Mouse (Mus musculus) heart, postnatal 36 days (tissue): ENCODE measurements around the gene Rad51b. TPM values are rescaled to one million over a fixed set of nuclear protein-coding genes. Genes with fewer than 3 reads are reported as not detected.

ENCODE experiments used
- DNase-seq, 2 experiments: peaks; one replicate each; pipeline ENCODE4 v3.0.0; 2021 to 2022
- intact Hi-C: fragments of 180-260 bp; cut with DNase I; formaldehyde crosslinking; loops from one replicate; pipeline ENCODE4 v1.15.1; 2025
- total RNA-seq, 2 experiments: library from RNA; stranded (reverse); gene quantifications; 2 replicates each; pipeline ENCODE4 v1.2.3; 2021

Rad51b gene
- total RNA-seq, 2 experiments from 2014 or later = 0.53 to 0.60 TPM

DNA sequence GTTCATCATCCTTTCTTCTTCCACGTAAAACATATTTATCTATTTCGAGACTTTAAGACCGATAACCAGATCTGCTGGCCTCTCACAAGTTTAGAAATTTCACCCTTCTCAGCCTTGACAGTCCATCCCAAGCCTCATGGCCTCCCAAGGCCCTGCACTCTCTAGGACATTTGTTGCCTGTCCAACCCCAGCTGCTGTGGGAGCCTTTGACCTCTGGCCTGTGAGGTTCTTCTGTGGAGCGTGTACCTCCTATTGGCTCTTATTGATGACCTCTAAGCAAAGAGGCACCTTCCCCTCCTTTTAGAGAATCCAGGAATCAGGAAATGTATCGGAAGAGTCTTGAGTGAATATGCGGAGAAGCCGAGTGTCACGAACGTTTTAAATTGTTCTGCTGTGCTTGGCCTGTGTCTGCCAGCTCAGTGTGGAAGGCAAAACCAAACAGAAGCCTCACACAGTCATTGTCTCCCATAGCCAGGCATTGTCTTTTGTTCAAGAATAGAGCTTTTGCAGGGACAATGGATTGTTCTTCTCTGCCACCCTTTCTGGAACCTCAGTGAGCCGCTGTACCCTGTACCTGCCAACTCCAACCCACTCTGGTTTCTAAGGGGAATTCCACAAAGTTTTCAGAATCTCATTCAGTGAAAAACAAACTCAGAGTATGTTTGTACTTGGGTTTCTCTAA is 215.3 kb downstream of the Rad51b start:
- no peak for DNase-seq

DNA sequence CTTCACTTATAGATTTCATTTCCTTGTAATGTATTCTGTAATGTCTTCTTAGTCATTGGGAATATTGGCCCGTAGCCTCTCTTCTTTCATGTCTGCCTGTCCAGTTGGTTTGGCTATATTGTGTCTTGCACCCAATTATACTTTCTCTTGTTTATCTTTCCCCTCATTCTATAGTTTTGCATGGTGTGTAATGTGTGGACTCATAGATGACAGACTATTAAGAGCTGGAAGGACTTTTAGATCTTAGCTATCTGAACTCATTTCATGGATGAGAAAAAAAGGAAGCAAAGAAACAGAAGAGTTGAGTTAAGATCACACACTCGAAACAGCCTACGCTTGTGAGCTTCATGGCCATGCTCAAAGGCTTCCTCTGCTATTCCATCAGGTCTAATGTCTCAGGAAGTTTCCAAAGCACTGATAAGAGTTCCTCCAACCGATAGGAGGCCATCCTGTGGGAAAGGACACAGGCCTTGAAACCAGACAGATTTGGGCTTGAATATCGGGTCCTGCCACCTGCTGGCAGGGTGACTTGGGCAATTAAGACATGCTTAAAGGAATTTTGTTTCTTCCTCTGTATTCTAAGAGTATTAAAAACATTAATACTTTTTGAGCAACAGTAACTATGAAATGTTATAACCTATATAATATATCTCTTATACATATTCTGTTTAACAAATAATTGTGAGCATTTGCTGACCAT is 216.1 kb downstream of the Rad51b start:
- intact Hi-C loops = no loop called here

More for the DNA sequence above, 215.3 kb downstream of the Rad51b start:
- intact Hi-C loops = no loop called here

DNA sequence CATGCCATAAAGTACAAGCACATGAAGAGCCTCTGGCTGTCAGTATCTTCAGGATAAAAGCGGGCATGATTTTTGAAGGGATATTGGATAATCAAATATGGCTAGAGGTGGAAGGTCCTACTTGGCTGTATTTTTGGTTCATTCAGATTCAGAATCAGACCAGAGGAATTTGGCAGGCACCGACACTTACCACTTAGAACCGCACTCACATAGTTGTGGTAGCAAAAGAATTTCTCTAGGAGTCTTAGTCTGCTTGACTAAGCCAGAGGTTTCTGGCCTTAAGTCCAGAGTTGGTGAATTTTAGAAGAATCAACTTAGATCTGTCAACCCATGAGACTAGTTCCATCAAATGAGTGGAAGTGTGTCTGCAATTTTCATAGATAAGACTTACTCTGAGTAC is 217.6 kb downstream of the Rad51b start:
- no peak for DNase-seq
- intact Hi-C loops = no loop called here

More for the DNA sequence above, 216.1 kb downstream of the Rad51b start:
- DNase-seq = no peak

DNA sequence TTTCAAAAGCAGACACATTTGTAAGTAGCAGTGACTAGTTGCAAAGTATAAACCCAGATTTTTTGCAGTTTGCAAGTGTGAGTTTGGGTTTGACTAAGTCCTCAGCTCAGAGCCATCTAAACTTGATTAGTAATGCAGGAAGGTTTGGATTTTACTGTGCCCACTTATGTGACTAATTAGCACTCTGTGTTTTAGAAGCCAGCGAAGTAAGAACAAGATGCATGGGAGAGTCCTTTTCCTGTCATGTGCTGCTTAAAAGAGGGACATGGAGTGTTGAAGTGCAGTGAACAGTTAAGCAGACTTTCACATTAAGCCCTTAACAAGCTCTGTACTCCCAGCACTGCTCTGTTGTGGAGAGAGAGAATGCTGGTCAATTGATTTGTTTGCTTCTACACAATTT is 225.3 kb downstream of the Rad51b start:
- intact Hi-C loops = loop anchor here (5.0 kb wide), 1 partner anchor 610 kb away; no protein-coding TSS in a partner anchor
- DNase-seq = no peak

DNA sequence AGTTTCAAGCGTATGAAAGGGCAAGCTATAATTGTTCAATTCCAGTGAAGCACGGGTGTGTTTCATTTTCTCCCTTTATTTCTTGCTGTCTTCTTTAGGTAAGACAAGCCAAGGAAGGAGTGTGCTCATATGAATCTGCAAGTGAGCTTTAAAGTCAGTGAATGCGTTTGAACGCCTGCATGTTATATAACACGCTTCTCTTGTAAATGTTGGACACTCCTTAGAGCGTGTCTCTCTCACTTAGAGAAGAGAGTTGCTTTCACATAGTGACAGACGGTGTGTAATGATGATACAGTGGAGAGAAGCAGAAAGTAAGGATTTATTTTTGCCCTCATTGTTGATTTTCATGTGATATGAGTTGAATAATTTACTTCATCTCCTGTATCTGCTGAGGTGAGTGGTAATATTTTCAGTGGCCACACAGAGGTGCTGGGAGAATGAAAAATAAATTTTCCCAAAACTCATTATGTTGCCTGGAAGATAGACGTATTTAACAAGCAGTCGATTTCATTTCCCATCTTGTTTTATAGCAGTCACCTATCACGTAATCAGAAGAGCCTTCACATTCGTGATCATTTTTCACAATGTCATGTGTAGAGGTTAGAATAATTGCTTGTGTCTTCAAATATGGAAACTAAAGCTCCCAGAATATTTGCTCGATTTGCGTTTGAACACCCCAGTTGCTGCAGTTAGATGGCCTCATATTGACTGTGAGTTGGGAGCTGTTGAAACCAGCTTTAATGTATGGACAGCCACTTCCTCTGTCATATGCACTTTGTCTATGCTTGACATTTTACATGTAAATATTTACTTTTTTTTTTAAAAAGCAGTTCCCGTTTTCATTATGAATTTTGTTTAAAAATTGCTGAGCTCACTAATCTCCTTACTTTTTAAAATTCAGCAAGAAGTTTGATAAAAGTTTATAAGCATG is 228.1 kb downstream of the Rad51b start:
- intact Hi-C loops = loop anchor here (2.0 to 5.0 kb wide), 2 partner anchors 607 to 616 kb away; no protein-coding TSS in a partner anchor
- no peak for DNase-seq

DNA sequence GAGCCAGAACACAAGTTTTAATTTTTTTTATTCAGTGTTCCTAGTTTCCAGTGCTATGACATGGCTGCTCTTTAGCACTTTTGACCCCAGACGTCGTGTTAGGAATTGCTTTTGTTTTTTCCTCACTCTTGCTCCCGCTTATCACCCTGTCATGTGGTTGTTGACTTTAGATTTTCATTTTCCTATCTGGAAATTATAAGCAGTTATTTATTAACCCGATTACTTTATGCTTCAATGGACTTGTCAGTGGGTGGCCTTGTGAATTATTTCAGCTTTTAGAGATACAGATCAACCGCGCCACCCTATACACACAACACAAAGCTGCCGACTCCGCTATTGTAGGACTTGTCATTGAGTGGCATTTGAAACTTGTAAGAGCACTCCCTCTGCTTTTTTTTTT is 228.8 kb downstream of the Rad51b start:
- intact Hi-C loops = loop anchor here (2.0 kb wide), 1 partner anchor 615 kb away; no protein-coding TSS in a partner anchor

GRCm38 (mm10) chr12:79527222-79527621 is 230.1 kb downstream of the Rad51b start:
- no peak for DNase-seq
- intact Hi-C loops = no loop called here

More for the DNA sequence above, 228.8 kb downstream of the Rad51b start:
- no peak for DNase-seq

DNA sequence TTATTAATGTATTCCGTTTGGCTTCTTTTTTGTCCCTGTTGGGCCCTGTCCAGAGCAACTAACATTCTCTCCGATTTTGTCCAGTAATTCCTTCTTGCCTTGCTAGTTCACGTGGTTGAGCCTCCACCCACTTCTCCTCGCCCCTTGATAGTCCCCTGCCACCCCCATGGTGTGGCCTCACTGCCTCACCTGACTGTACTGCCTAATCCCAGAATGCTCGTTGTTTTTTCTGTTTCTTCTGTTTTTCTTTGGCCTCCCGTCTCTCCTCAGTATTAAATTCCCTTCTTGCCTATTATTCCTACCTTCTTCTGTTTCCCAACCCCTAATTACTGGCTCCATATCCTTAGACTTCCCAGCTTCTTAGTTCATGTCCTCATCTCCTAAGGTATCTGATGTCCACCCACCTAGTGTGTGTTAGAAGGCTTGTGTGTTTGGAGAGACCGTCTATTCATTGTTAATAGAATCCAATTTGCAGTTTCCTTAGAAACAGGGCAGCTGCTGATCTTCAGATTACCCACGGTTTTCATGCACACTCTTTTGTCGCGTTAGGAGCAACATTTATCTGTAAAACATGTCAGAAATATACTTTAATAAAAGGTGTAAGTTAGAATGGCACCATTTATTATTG is 233.3 kb downstream of the Rad51b start:
- intact Hi-C loops = loop anchor here (5.0 kb wide), 1 partner anchor 67 kb away; no protein-coding TSS in a partner anchor
- DNase-seq = no peak

DNA sequence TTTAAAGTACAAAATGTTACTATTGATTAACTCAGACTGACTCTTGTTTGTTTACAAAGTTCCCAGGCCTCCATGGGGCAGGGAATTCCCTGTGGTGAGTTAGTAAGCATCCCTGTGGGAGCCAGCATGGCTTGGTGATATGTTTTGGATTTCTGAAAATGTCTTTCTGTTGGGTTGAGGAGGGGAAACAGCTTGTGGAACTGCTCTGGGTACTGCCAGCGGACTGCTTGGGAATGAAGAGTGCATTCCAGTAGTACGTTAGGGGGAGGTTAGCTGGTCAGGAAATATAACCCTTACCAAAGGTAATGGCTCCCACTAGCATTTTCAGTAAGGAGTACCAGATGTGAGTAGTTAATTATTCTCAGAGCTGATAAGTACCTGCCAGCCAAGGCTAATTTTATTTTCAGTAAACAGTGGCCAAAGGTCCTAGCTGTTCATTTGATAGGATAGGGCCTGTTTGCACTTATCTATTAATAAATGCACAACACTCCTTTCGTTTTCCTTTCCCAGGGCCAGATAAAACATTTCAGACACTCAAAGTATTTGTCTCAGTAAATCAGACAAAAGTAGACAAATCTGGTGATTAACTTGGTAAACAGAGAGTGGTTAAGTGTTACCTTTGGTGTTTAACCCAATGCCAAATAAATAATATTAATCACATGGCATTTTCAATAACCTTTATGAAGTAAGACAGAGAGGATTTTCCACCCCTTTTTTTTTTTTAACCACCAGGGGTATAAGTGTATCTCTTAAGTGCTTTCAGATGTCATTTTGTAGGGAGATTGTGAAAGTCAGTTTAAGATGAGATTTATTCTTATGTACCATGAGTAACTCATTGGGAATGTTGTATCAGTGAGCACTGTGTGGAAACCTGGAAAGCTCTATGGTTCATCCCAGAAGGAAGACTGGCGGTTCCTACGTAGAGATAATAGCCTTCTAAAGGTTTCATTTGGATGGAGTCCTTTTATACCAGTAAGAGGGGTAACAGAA is 235.0 kb downstream of the Rad51b start:
- DNase-seq = peak in 1 of 2 experiments; percentile 27
- intact Hi-C loops = loop anchor here (5.0 kb wide), 1 partner anchor 65 kb away; no protein-coding TSS in a partner anchor

GRCm38 (mm10) chr12:79534778-79535177 is 237.7 kb downstream of the Rad51b start:
- no peak for DNase-seq
- intact Hi-C loops = loop anchor here (5.0 kb wide), 1 partner anchor 63 kb away; no protein-coding TSS in a partner anchor

- DNase-seq = no peak
- intact Hi-C loops = no loop called here
Observed at GRCm38 (mm10) chr12:79535532-79536437, 238.7 kb downstream of the Rad51b start.

GRCm38 (mm10) chr12:79540176-79540575 is 243.1 kb downstream of the Rad51b start:
- intact Hi-C loops = no loop called here
- DNase-seq = no peak

- no peak for DNase-seq
- intact Hi-C loops = no loop called here
Observed at GRCm38 (mm10) chr12:79541581-79541980, 244.5 kb downstream of the Rad51b start.

- no peak for DNase-seq
- intact Hi-C loops = no loop called here
Observed at GRCm38 (mm10) chr12:79545063-79545462, 248.0 kb downstream of the Rad51b start.

DNA sequence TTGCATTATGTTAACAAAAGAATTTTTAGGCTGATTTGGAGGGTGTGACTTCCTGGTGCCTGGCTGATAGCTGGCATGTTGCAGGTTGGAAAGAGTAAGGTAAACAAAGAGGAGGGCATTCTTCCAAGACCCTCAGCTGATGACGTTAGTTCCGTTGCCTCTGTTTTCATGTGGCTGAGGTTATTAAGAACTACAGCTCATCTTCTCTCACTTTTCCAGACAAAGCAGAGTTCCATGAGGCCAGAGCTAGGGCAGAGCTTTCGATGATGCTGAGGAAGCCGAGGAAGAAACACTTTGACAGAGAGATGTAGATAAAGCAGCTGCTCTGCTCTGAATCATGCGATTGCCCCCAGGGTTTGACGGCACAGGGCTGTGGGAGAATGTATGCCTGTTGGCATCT is 250.5 kb downstream of the Rad51b start:
- intact Hi-C loops = no loop called here

DNA sequence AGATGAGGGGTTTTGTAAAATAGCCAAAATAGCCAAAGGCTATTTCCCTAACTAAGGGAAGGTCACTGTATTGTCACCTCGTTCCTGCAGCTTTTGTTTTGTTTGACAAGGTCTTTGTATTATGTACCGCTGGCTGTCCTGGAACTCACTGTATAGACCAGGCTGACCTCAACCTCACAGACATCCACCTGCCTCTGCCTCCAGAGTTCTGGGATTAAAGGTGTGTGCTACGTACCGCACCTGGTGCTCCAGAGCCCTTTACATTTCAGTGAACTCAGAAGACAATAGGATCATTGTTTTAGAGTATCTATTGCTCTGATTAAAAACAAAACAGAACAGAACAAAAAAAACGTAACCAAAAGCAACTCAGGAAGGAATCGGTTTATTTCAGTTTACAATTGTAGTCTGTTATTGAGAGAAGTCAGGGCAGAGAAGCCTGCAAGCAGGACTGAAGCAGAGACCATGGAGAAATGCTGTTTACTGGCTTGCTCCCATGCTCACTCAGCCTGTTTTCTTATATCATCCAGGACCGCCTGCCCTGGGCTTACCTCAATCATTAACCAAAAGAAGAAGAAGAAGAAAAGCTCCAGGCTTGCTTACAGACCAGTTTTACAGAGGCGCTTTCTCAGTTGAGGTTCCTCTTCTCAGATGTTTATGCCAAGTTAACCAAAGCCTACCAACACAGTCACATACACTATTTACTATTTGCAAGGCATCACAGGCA is 251.7 kb downstream of the Rad51b start:
- intact Hi-C loops = no loop called here
- DNase-seq = no peak

More for the DNA sequence above, 250.5 kb downstream of the Rad51b start:
- no peak for DNase-seq

GRCm38 (mm10) chr12:79550049-79550682 is 253.1 kb downstream of the Rad51b start:
- intact Hi-C loops = no loop called here
- DNase-seq = no peak
